Mouse (Mus musculus) embryo, embryonic 10 days (tissue): ENCODE results near the gene Thap7.
"Not testable (repeated sequence)": the region's sequence is repeated elsewhere in the genome, so short reads cannot be mapped to it uniquely, and the experiment has no call there.

ENCODE experiments used
- DNase-seq: peaks from one replicate; pipeline ENCODE4 v3.0.0-alpha.2; 2015; ENCODE audit warnings: low spot score

Thap7 gene

GRCm38 (mm10) chr16:17529981-17530586 is 852 bp downstream of the Thap7 start:
- no peak for DNase-seq

GRCm38 (mm10) chr16:17528276-17528675 is 2.7 kb downstream of the Thap7 start:
- DNase-seq: no peak

DNA sequence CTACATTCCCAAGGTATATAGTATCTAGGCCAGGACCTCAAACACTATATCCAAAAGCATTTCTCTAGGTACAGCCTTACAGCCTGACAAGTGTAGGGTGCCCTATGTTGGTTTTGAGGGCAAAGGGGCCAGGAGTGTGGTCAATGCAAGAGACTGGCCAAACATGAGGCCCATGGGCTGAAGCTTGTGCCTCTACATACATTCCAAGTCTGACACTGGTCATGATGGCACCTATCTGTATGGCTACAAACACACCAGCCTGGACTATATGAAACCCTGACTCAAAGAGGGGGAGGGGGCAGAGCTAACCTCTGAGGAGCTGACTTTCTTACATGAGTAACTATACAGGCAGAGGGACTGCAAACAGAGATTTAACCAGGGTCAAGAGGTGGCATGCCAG is 3.3 kb downstream of the Thap7 start:
- no peak for DNase-seq

- no peak for DNase-seq
These were observed 4.7 kb downstream of the Thap7 start for GRCm38 (mm10) chr16:17526223-17526622.

- no peak for DNase-seq
These were observed 5.4 kb downstream of the Thap7 start for GRCm38 (mm10) chr16:17525524-17525923.

DNA sequence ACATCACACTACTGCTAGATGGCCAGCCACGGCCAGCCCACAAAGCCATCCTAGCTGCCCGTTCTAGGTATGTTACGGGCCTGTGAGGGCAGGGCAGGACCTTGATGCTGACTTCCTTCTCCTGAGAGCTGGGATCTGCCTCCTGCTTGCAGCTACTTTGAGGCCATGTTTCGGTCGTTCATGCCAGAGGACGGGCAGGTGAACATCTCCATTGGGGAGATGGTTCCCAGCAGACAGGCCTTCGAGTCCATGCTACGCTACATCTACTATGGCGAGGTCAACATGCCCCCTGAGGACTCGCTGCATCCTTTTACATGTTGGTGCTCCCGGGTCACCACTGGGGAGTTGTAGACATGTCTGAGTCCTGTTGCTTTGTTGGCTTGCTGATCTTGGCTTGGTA is 6.8 kb downstream of the Thap7 start:
- no peak for DNase-seq

DNA sequence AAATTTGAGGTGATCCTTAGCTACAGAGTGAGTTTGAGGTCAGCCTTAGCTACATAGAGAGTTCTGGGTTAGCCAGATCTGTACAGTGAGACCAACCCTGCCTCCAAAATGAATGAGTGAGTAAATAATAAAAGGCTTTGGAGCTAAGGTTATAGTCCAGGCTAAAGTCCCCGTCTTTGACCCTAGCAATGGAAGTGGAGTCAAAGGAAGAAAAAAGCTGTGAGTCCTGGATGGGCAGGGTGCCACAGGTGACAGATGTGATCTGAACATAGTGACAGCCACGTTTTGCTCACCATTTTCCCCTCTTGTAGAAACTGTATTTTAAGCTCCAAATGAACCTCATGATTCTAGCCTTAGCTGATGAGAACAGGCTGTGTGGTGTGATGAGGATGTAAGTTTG is 12.0 kb downstream of the Thap7 start:
- DNase-seq: no peak

DNA sequence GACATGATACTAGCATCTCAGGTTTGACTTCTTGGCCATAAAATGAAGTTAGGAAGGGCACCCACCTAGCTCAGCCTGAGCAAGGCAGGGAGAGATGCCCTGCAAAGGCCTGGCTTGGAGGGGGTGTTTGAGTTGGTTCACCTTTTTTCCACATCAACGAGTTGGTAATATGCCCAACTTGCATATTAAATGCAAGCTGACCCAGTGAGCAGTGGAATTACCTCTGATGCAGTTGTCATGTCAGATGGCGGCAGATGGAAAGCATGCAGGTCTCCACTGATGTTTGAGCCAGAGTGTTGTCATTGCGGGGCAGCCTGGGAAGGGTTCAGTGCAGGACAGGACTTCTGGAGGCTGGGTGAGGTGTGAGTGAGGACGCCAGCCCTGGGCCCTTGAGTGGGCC is 19.5 kb downstream of the Thap7 start:
- no peak for DNase-seq

GRCm38 (mm10) chr16:17510686-17511085 is 20.2 kb downstream of the Thap7 start:
- no peak for DNase-seq

- DNase-seq: no peak
These were observed 20.8 kb downstream of the Thap7 start for GRCm38 (mm10) chr16:17510143-17510542.

DNA sequence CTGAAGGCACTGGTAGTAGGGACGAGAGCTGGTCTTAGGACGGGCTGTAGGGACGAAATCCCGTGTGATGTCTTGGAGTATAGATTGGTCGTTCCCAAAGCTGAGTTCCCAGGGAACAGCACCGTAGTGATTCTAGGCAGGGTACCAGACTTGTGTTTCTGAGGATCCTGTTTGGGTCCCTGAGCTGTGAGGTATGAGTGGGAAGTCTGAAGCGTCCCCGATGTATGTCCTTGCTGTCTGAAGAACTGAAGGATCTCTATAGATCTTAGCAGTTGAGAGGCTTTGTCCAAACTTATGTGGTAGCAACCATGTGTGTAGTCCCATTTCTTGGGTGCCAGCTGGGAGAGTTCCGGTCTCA is 21.7 kb downstream of the Thap7 start:
- DNase-seq: no peak

DNA sequence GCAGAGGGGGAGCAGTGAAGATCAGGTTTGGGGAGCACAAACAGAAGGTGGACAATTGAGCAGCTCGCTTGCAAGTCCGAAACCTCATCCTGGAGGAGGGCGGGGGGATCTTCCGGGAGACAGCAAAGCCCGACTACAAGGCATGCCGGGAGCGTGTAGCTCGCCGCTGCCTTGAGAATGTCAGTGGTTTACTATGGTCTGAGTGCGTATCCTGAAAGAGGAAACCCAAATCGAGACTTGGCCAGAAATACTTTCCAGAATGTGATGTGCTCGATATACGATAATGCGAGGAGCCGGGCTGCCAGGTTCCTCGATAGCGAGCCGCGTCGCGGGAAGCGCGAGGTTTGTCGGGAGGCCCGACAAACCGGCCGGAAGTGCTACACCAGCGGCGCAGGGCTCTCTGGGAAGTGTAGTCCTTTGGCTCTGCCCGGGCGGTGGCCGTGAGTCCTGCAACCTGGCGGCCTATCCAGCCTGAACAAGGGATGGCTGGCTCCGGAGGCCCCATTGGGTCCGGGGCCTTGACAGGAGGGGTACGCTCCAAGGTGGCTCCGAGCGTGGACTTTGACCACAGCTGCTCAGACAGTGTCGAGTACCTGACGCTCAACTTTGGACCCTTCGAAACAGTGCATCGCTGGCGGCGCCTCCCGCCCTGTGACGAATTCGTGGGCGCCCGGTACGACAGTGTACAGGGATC is 22.2 kb downstream of the Thap7 start, which contains the start of gene Lztr1:
Gene Lztr1, plus strand, starts transcription at position 143 of the 694 bp plus-strand sequence.
- DNase-seq: peak; percentile 94

- DNase-seq: not testable (repeated sequence)
These were observed 22.9 kb downstream of the Thap7 start for GRCm38 (mm10) chr16:17508031-17508430.

DNA sequence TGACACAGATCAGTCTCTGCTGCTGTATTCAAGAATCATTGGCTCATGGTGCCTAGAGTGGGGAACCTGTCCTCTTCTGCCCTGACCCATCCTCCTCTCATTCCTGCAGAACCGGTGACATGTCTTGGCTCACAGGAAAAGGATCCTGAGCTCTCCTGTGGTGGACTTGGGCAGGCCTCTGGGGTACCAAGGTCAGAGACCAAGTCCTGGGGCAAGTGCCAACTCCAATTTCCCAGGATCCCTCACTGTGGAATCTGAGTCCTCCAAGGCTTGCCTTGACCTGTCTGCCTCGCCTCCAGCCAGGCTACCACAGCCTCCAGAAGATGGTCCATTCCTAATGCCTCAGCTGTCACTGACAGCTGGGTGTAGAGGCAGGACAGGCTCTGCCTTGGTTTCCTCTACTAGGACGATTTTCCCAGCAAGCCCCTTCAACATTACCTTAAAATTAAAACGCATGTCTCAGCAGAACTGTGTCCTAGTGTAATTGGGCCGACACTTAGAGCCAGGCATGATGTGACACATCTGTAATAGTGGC is 23.9 kb downstream of the Thap7 start:
- no peak for DNase-seq

DNA sequence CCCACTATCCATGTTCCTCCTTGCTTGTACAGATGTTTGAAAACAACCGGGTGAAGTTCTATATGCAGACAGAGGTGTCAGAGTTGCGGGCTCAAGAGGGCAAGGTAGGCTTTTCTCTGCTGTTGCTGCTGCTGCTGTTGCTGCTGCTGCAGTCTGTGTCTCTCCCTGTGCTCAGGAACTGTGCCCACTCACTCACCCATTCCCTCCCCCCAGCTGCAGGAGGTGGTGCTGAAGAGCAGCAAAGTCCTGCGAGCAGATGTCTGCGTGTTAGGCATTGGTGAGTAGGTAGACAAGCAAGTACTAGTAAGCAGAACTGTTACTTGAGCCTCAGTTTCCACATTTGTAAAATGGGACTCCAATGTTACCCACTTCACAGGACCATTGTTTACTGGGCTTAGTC is 28.3 kb downstream of the Thap7 start:
- DNase-seq: no peak

- DNase-seq: peak; percentile 74
These were observed 31.6 kb downstream of the Thap7 start for GRCm38 (mm10) chr16:17499249-17499883.

GRCm38 (mm10) chr16:17496499-17497305 is 34.2 kb downstream of the Thap7 start:
- DNase-seq: no peak

DNA sequence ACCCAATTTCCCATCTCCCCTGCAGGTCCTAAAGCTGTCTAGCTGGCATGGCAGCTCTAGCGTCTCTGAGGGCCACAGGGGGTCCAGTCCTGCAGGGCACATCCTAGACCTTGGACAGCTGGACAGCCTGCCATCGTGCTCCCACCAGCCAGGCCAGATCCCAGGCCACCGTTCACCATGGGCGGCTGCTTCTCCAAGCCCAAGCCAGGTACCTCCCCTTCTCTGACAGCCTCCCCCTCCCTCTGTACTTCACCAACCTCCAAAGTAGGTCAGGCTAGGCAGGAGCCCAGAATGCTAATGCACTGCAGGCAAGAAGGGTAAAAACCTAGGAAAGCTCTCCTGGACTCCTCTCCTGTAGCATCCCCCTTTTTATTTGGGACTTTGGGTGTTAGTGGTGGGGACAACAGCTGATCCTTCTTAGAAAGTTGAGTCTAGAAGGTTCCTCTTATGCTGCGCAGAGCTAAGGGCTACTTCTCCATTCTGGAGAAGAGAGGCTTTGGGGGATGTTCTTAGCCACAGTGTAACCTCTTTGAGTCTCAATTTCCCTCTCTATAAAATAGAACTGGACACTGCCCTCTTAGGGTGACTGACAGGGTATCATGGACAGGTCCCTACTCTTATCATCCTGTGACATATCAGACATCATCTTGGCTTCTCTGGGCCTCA is 38.9 kb downstream of the Thap7 start:
- DNase-seq: no peak

GRCm38 (mm10) chr16:17491154-17491553 is 39.8 kb downstream of the Thap7 start:
- no peak for DNase-seq

- peak; percentile 17 for DNase-seq
These were observed 41.3 kb downstream of the Thap7 start, which contains the start of gene Aifm3 for GRCm38 (mm10) chr16:17489469-17490111. Aifm3 (plus strand) TSS chr16:17489611.
